Mouse (Mus musculus) T-cell, adult 2 months (primary cell): ENCODE measurements around the gene Fam163a.
"Not testable (repeated sequence)": the region's sequence is repeated elsewhere in the genome, so short reads cannot be mapped to it uniquely, and the experiment has no call there.

Experiments used
- DNase-seq: peaks from one replicate; pipeline ENCODE4 v3.0.0; 2022; ENCODE audit warnings: low spot score

The Fam163a gene

GRCm38 (mm10) chr1:156204656-156205131, at the start of gene Fam163a:
Fam163a (minus strand) TSS chr1:156205026.
- DNase-seq: peak; percentile 2

GRCm38 (mm10) chr1:156251096-156251495, 46.3 kb upstream of the Fam163a start:
- DNase-seq: not testable (repeated sequence)

- DNase-seq: no peak
Measured at GRCm38 (mm10) chr1:156247893-156248292, 43.1 kb upstream of the Fam163a start.

GRCm38 (mm10) chr1:156241713-156242348, 37.0 kb upstream of the Fam163a start:
- peak; percentile 31 for DNase-seq

- DNase-seq: peak; percentile 3
Measured at GRCm38 (mm10) chr1:156241035-156241434, 36.2 kb upstream of the Fam163a start.

- no peak for DNase-seq
Measured at GRCm38 (mm10) chr1:156231122-156231521, 26.3 kb upstream of the Fam163a start.

GRCm38 (mm10) chr1:156230339-156231089, 25.7 kb upstream of the Fam163a start:
- no peak for DNase-seq

- DNase-seq: peak; percentile 29
Measured at GRCm38 (mm10) chr1:156229448-156229847, 24.6 kb upstream of the Fam163a start.

GRCm38 (mm10) chr1:156228728-156229127, 23.9 kb upstream of the Fam163a start:
- no peak for DNase-seq

- DNase-seq: no peak
Measured at GRCm38 (mm10) chr1:156226903-156227302, 22.1 kb upstream of the Fam163a start.

GRCm38 (mm10) chr1:156222205-156223000, 17.6 kb upstream of the Fam163a start:
- DNase-seq: no peak

GRCm38 (mm10) chr1:156221327-156221726, 16.5 kb upstream of the Fam163a start:
- no peak for DNase-seq

- DNase-seq: no peak
Measured at GRCm38 (mm10) chr1:156218573-156218972, 13.7 kb upstream of the Fam163a start.

GRCm38 (mm10) chr1:156217941-156218340, 13.1 kb upstream of the Fam163a start:
- no peak for DNase-seq

- DNase-seq: peak; percentile 12
Measured at GRCm38 (mm10) chr1:156217393-156217792, 12.6 kb upstream of the Fam163a start.

- no peak for DNase-seq
Measured at GRCm38 (mm10) chr1:156216249-156216648, 11.4 kb upstream of the Fam163a start.

- no peak for DNase-seq
Measured at GRCm38 (mm10) chr1:156214651-156215050, 9.8 kb upstream of the Fam163a start.

- no peak for DNase-seq
Measured at GRCm38 (mm10) chr1:156212923-156213322, 8.1 kb upstream of the Fam163a start.

- DNase-seq: no peak
Measured at GRCm38 (mm10) chr1:156211809-156212317, 7.0 kb upstream of the Fam163a start.

- no peak for DNase-seq
Measured at GRCm38 (mm10) chr1:156205164-156205563, 338 bp upstream of the Fam163a start.

GRCm38 (mm10) chr1:156203961-156204655, 718 bp downstream of the Fam163a start:
- DNase-seq: no peak

GRCm38 (mm10) chr1:156202661-156203060, 2.2 kb downstream of the Fam163a start:
- DNase-seq: no peak
